Comparison of ENCODE assay signal across 8 mouse cellular contexts in genomic region chr13:56221995-56222848, GRCm38 (mm10). TPM values are rescaled to one million over a fixed set of nuclear protein-coding genes. Genes with fewer than 3 reads are reported as not detected.
A peak's percentile ranks its signal among the peaks of the same experiment; 100 is the strongest.
DNase-seq lines count a peak whose midpoint lies in the region; ATAC-seq and TF ChIP-seq lines count a peak whose summit lies in the region.
"Had no signal": no experiment of that assay in that cellular context is flagged by ENCODE, and none has a peak within 500 bp of the region (broad histone marks: within the 10 kb centered on the region; RNA-seq: fewer than 3 reads in every experiment).

No protein-coding gene starts in this region.

- no peaks in the 10 kb centered on the region for H3K9me3 ChIP-seq in ES-Bruce4 (replicated peaks; ENCODE audit: control insufficient read depth, insufficient read depth, low read length, poor library complexity, severe bottlenecking)
- H3K9me3 ChIP-seq in midbrain, postnatal 0 days (ENCODE audit: low read length): no peaks in the 10 kb centered on the region

- peak overlapping the region; percentile 71 for H3K4me2 ChIP-seq in midbrain, postnatal 0 days (ENCODE audit: low read depth, low read length, poor library complexity, severe bottlenecking)

- peak overlapping the region; percentile 37 for H3K4me3 ChIP-seq in ES-Bruce4 (ENCODE audit: low read depth, low read length)
- peak overlapping the region; percentile 32 for H3K4me3 ChIP-seq in midbrain, postnatal 0 days (ENCODE audit: low read depth, low read length)

- peak; percentile 84 for TF ChIP-seq EP300 in ES-Bruce4 (IDR thresholded peaks at IDR 0.05; ENCODE audit: insufficient read depth, low read depth, low read length)

- DNase-seq in R1 (ENCODE audit: low read depth, low spot score): peak; percentile 69
- DNase-seq in frontal cortex, postnatal 10 days (ENCODE audit: low spot score in 2 of 2): peak; percentile 17 to 38
- DNase-seq in layer of hippocampus, adult 18-20 months (ENCODE audit: low spot score in 2 of 2): peak; percentile 8 to 38
- peak; percentile 65 for DNase-seq in midbrain, postnatal 0 days (ENCODE audit: low spot score)
- DNase-seq in gastrocnemius, postnatal 4 days (ENCODE audit: low spot score in 2 of 2): no peak

- TF ChIP-seq POLR2A in ES-Bruce4 (IDR thresholded peaks at IDR 0.05; ENCODE audit: insufficient read depth, low read length): no peak

- no peak overlapping the region for H3K27ac ChIP-seq in ES-Bruce4 (ENCODE audit: insufficient read depth, low read length)
- H3K27ac ChIP-seq in midbrain, postnatal 0 days (ENCODE audit: low read depth, low read length): no peak overlapping the region
- H3K27ac ChIP-seq: liver, embryonic 14.5 days had no signal

- no peaks in the 10 kb centered on the region for H3K36me3 ChIP-seq in ES-Bruce4 (ENCODE audit: control insufficient read depth, insufficient read depth, low read length, poor library complexity, severe bottlenecking)
- H3K36me3 ChIP-seq in midbrain, postnatal 0 days (ENCODE audit: insufficient read depth, low read length): no peaks in the 10 kb centered on the region

- peaks cover 3% of the 10 kb centered on the region for H3K4me1 ChIP-seq in ES-Bruce4 (ENCODE audit: control insufficient read depth, insufficient read depth, low read length)
- H3K4me1 ChIP-seq in midbrain, postnatal 0 days (ENCODE audit: insufficient read depth, low read length): peaks cover 11% of the 10 kb centered on the region

- no peak; the same call in 1 of the 2 replicates for ATAC-seq in midbrain, postnatal 0 days (ENCODE audit: low FRiP score)
- no peak for ATAC-seq in megakaryocyte-erythroid progenitor cell, adult 5-6 weeks (replicated peaks; ENCODE audit: low FRiP score, low TSS enrichment, poor library complexity, severe bottlenecking)

- 5% methylated on average over 50 of the region's 50 CpGs for WGBS in midbrain, postnatal 0 days

- H3K27me3 ChIP-seq in ES-Bruce4 (ENCODE audit: control insufficient read depth, insufficient read depth, low read length, poor library complexity, severe bottlenecking): peaks cover 4% of the 10 kb centered on the region; the same call in 1 of the 2 replicates
- peaks cover 35% of the 10 kb centered on the region for H3K27me3 ChIP-seq in midbrain, postnatal 0 days (ENCODE audit: insufficient read depth, low read length)

- TF ChIP-seq CTCF in ES-Bruce4 (IDR thresholded peaks at IDR 0.05; ENCODE audit: low read depth, low read length): no peak
- TF ChIP-seq CTCF in midbrain, postnatal 0 days (IDR thresholded peaks at IDR 0.05): no peak

- H3K9ac ChIP-seq in ES-Bruce4 (ENCODE audit: low read depth, poor library complexity, severe bottlenecking): peak overlapping the region; percentile 3; the same call in 1 of the 2 replicates
- H3K9ac ChIP-seq in midbrain, postnatal 0 days (replicated peaks; ENCODE audit: low read length, poor library complexity, severe bottlenecking): 0 out of 2 replicates have a peak overlapping the region, but pooled peaks have one; percentile 50
- H3K9ac ChIP-seq: liver, embryonic 14.5 days had no signal

RNA-seq across cellular contexts. Expression of gene Neurog1, which starts 29.7 kb away (rescaled TPM):
- 0.36 TPM in 1 of 2 replicates, not detected in the other for polyA plus RNA-seq in ES-Bruce4 (2011; ENCODE audit: insufficient read depth, insufficient read length, low read depth, missing spikeins)
- under 1 TPM; 0.17 to 0.58 TPM for total RNA-seq in layer of hippocampus, adult 18-20 months (2021)
- total RNA-seq in midbrain, postnatal 0 days (2014; rRNA removed): not detected in 2 replicates
- polyA plus RNA-seq in midbrain, postnatal 0 days (2015; fragmentation: Nextera tagmentation; extraction: Ambion mirVana): not detected in 2 replicates
- not detected for total RNA-seq in gastrocnemius, postnatal 4 days (2021)
- total RNA-seq in megakaryocyte-erythroid progenitor cell, adult 5-6 weeks (2014; fragmentation: Nextera tagmentation): not detected in 2 replicates
- total RNA-seq in megakaryocyte-erythroid progenitor cell, adult 5-6 weeks (2017): not detected in 2 replicates
- polyA plus RNA-seq: liver, embryonic 14.5 days had no signal

RNA-seq across cellular contexts. Expression of gene Tifab, which starts 43.5 kb away (rescaled TPM):
- polyA plus RNA-seq in ES-Bruce4 (2011; ENCODE audit: insufficient read depth, insufficient read length, low read depth, missing spikeins): 0.18 TPM in 1 of 2 replicates, not detected in the other
- 1 to 10 TPM; 1.3 TPM for total RNA-seq in layer of hippocampus, adult 18-20 months (2021)
- 0.49 and 0.52 TPM in 2 replicates for total RNA-seq in midbrain, postnatal 0 days (2014; rRNA removed)
- polyA plus RNA-seq in midbrain, postnatal 0 days (2015; fragmentation: Nextera tagmentation; extraction: Ambion mirVana): 0.64 and 0.76 TPM in 2 replicates
- total RNA-seq in gastrocnemius, postnatal 4 days (2021): 1 to 10 TPM; 1.4 to 1.5 TPM
- total RNA-seq in megakaryocyte-erythroid progenitor cell, adult 5-6 weeks (2014; fragmentation: Nextera tagmentation): 3.1 TPM in 1 of 2 replicates, not detected in the other
- total RNA-seq in megakaryocyte-erythroid progenitor cell, adult 5-6 weeks (2017): 0.23 and 0.56 TPM in 2 replicates

Comparison
In these comparisons a context has a peak if more than half of its experiments do, and no peak if none do; other contexts are left out.
1. DNase-seq: peak in R1 (single experiment), frontal cortex, postnatal 10 days (2 of 2), layer of hippocampus, adult 18-20 months (2 of 2) and midbrain, postnatal 0 days (single experiment); none in gastrocnemius, postnatal 4 days (0 of 2).